Mouse (Mus musculus) limb, embryonic 15.5 days (tissue): Measurements from ENCODE around the gene Anxa6. TPM values are rescaled to one million over a fixed set of nuclear protein-coding genes. Genes with fewer than 3 reads are reported as not detected.

ENCODE experiments used
- ATAC-seq: fragments of 200-750 bp; cut with Nextera tagmentation; 2 replicates; pipeline ENCODE4 v1.8.0; 2017; ENCODE audit warnings: low read depth, moderate TSS enrichment; ENCODE audit not compliant: insufficient number of reproducible peaks, low FRiP score, low TSS enrichment
- H3K27ac ChIP-seq: fragments of 300-500 bp; sonication (generic); 2 replicates; pipeline ENCODE4 v1.5.1; 2015; ENCODE audit warnings: moderate library complexity, mild to moderate bottlenecking, inconsistent platforms
- H3K27me3 ChIP-seq: fragments of 300-500 bp; sonication (generic); 2 replicates; pipeline ENCODE4 v1.6.1; 2015; ENCODE audit warnings: inconsistent platforms
- H3K36me3 ChIP-seq: fragments of 300-500 bp; sonication (generic); 2 replicates; pipeline ENCODE4 v1.6.1; 2015; ENCODE audit warnings: inconsistent platforms
- H3K4me1 ChIP-seq: fragments of 300-500 bp; sonication (generic); 2 replicates; pipeline ENCODE4 v1.6.1; 2015; ENCODE audit warnings: inconsistent platforms
- H3K4me2 ChIP-seq: fragments of 300-500 bp; sonication (generic); 2 replicates; pipeline ENCODE4 v1.6.1; 2015; ENCODE audit warnings: mild to moderate bottlenecking, inconsistent platforms
- H3K4me3 ChIP-seq: fragments of 300-500 bp; sonication (generic); 2 replicates; pipeline ENCODE4 v1.5.1; 2015; ENCODE audit warnings: mild to moderate bottlenecking, inconsistent platforms
- H3K9ac ChIP-seq: fragments of 300-500 bp; sonication (generic); 2 replicates; pipeline ENCODE4 v1.6.1; 2015; ENCODE audit warnings: inconsistent platforms
- H3K9me3 ChIP-seq: fragments of 300-500 bp; sonication (generic); 2 replicates; pipeline ENCODE4 v1.6.1; 2016; ENCODE audit warnings: inconsistent platforms
- WGBS: fragments of 180-500 bp; shearing (Covaris S2); methylation state at CpG from one replicate; pipeline ENCODE4 v1.1.7; 2015; 5-methylcytosine and 5-hydroxymethylcytosine counted together
- polyA plus RNA-seq: library from polyadenylated mRNA; unstranded; fragments of >200 nt; fragmentation: Nextera tagmentation; extraction: Ambion mirVana; gene quantifications from 2 replicates; pipeline ENCODE4 v1.2.1, GENCODE M21; 2015

The Anxa6 gene
- polyA plus RNA-seq, 1 experiment from 2014 or later: 380 TPM

DNA sequence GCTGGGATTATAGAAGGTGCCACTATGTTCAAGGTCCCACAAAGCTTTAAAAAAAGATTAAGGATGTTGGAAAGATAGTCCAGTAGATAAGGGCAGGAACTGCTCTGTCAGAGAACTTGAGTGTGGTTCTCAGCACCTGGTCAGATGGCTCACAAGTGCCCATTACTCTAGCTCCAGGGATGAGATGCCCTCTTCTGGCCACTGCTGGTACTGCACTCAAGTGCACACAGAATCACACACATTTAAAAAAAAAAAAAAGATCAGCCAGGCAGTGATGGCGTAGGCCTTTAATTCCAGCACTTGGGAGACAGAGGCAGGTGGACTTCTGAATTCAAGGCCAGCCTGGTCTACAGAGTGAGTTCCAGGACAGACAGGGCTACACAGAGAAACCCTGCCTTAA, 45.3 kb downstream of the Anxa6 start:
- H3K4me2 ChIP-seq: no peak overlapping the region
- no peaks in the 10 kb centered on the region for H3K27me3 ChIP-seq
- no peak overlapping the region for H3K27ac ChIP-seq
- H3K9ac ChIP-seq: no peak overlapping the region
- peaks cover 88% of the 10 kb centered on the region for H3K36me3 ChIP-seq
- H3K9me3 ChIP-seq: no peaks in the 10 kb centered on the region
- H3K4me1 ChIP-seq: no peaks in the 10 kb centered on the region
- no peak for ATAC-seq
- H3K4me3 ChIP-seq: no peak overlapping the region
- 95% methylated on average over 1 of the region's 1 CpGs for WGBS

DNA sequence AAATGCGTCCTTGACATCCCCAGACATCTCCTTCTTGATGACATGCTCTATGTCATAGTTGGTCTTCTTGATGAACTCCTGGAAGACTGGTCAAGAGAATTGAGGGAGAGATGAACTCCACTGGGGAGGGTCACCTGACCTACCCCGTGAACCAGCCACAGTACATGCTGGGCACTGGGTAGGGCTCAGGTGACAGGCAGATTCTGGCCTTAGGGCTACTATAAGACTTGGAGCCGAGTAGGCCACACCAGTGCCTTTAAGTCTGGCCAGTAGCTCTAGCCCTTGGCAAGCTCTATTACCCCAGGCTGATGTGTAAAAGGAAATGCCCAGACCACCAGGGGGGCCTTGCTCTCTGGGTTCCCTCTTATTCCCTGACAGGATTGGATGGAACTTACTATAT, 48.2 kb downstream of the Anxa6 start:
- H3K9me3 ChIP-seq: no peaks in the 10 kb centered on the region
- H3K4me1 ChIP-seq: no peaks in the 10 kb centered on the region
- no peak for ATAC-seq
- H3K4me3 ChIP-seq: no peak overlapping the region
- H3K36me3 ChIP-seq: peaks cover 90% of the 10 kb centered on the region
- H3K27ac ChIP-seq: no peak overlapping the region
- H3K27me3 ChIP-seq: no peaks in the 10 kb centered on the region
- H3K4me2 ChIP-seq: no peak overlapping the region
- no peak overlapping the region for H3K9ac ChIP-seq
- WGBS: 75% methylated on average over 3 of the region's 3 CpGs

DNA sequence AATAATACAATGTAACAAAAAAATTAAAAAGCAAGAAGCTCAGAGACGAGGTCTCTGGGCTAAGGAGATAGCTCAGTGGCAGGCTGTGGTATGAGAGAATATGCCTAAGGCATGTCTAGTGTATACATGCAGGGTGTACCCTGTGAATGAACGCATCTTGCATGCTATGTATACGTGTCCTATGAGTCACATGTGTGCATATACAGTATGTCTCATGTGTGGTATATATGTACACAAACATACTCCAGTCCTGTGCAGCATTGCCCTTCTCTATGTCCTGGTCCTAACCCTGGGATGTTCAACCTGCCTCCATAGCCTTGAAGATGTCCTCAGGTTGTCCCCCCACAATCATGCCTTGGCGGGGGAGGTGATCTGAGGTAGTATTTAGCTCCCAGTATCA, 48.7 kb downstream of the Anxa6 start:
- ATAC-seq: no peak
- Histone ChIP-seq H3K4me1 (no peaks in the 10 kb centered on the region), H3K9ac (no peak overlapping the region), H3K4me2 (no peak overlapping the region), H3K36me3 (peaks cover 90% of the 10 kb centered on the region), H3K4me3 (no peak overlapping the region), H3K27ac (no peak overlapping the region), H3K27me3 (no peaks in the 10 kb centered on the region), H3K9me3 (no peaks in the 10 kb centered on the region)
- 61% methylated on average over 4 of the region's 4 CpGs for WGBS

DNA sequence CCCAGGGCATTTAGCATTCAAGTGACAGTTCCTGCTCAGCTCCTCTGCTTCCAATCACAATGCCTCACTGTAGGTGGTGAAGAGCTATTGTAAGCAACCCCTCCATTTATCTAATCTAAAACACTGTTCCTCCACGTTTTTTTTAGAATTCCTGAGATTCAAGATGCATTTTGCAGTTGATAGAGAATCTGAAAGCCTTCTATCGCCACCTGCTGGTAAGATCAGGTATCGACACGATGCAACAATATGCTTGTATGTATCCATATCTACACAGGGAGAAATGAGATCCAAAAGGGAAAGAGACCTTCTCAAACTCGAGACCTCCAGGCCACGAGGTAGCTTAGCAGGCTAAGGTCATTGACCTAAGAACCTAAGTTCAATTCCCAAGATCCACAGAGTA, 49.2 kb downstream of the Anxa6 start:
- peaks cover 91% of the 10 kb centered on the region for H3K36me3 ChIP-seq
- H3K9ac ChIP-seq: no peak overlapping the region
- no peaks in the 10 kb centered on the region for H3K27me3 ChIP-seq
- no peaks in the 10 kb centered on the region for H3K4me1 ChIP-seq
- ATAC-seq: no peak
- 2% methylated on average over 6 of the region's 6 CpGs for WGBS
- H3K4me2 ChIP-seq: no peak overlapping the region
- no peak overlapping the region for H3K27ac ChIP-seq
- no peak overlapping the region for H3K4me3 ChIP-seq
- H3K9me3 ChIP-seq: no peaks in the 10 kb centered on the region

DNA sequence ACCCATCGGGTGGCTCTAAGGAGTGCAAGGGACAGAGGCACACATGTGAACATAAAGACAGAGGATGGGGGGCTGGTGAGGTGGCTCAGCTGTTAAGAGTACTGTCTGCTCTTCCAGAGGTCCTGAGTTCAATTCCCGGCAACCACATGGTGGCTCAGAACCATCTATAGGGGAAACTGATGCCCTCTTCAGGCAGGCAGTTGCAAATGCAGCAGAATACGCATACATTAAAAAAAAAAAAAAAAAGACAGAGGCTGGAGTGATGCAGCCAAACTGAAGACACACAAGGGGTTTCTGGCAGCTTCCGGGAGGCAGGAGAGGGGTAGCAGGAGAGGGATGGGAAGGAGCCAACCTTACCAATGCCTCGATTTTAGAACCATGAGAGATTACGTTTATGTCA, 50.7 kb downstream of the Anxa6 start:
- Histone ChIP-seq H3K27me3 (no peaks in the 10 kb centered on the region), H3K9ac (no peak overlapping the region), H3K4me1 (no peaks in the 10 kb centered on the region), H3K4me2 (no peak overlapping the region), H3K9me3 (no peaks in the 10 kb centered on the region), H3K4me3 (no peak overlapping the region), H3K27ac (no peak overlapping the region), H3K36me3 (peaks cover 91% of the 10 kb centered on the region)
- no peak for ATAC-seq
- WGBS: 88% methylated on average over 6 of the region's 6 CpGs

DNA sequence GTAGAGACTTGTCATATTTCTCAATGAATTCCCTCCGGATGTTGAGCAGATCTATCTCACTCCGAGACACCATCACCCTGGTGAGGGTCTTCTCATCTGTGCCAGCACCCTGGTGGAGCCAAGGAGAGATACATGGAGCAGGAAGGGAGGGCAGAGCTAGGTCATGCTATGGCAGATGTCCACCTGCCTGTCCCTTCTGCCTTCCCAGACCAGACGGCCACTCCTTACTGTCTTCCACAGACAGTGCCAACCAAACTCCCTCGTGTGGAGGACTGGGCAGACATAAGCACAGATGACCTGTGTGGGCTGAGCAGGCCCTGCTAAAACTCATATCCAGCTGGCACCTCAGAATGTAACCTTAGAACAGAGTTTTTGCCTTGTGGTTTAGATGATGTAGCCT, 51.6 kb downstream of the Anxa6 start:
- H3K4me3 ChIP-seq: no peak overlapping the region
- H3K4me2 ChIP-seq: no peak overlapping the region
- no peaks in the 10 kb centered on the region for H3K4me1 ChIP-seq
- ATAC-seq: no peak
- no peaks in the 10 kb centered on the region for H3K9me3 ChIP-seq
- no peak overlapping the region for H3K27ac ChIP-seq
- no peak overlapping the region for H3K9ac ChIP-seq
- WGBS: 91% methylated on average over 4 of the region's 4 CpGs
- H3K36me3 ChIP-seq: peaks cover 82% of the 10 kb centered on the region
- no peaks in the 10 kb centered on the region for H3K27me3 ChIP-seq

DNA sequence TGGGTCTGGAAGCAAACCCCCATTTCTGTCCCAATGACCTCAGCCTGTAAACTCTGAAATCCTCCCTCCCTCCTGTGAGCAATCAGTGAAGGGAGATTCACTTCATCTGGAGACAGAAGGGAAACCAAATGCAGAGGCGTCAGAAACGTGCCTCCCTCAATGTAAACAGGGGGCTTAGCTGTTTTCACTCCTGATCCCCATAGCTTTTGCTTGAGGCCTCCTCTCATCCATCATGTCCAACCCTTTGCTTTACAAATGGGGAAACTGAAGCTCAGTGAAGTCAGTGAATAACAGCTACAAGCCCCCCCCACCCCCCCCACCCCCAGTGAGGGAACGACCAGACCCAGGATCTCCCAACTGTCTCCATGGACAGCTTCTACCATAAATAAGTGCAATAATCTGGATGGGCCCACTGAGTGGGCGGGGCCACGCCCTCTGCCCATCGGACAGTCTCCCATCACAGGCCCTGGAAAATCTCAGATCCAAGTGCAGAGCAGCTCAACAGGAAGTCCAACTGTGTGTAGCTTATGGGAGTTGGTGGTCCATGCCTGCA, 55.8 kb downstream of the Anxa6 start:
- Histone ChIP-seq H3K4me2 (no peak overlapping the region), H3K9me3 (no peaks in the 10 kb centered on the region), H3K4me1 (peaks cover 9% of the 10 kb centered on the region), H3K9ac (no peak overlapping the region), H3K27me3 (no peaks in the 10 kb centered on the region), H3K4me3 (no peak overlapping the region), H3K27ac (no peak overlapping the region), H3K36me3 (peaks cover 48% of the 10 kb centered on the region)
- WGBS: 48% methylated on average over 6 of the region's 6 CpGs
- no peak for ATAC-seq

DNA sequence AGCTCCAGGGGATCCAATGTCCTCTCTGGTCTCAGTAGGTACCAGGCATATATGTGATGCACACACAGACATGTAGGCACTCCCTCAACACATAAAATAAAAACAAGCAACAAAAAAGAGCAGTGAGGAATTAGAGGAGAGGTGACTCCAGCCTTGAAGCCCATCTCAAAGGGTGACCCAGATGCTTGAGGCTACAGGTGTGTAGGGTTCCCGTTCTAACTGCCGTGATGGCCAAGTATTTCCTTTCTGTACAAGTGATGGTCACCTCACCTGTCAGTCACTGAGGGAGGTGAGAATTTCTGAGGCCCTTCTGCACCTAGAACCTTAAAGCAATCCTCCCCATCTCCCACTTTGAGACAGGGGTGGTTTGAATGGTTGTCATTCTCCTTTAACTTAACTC, 56.9 kb downstream of the Anxa6 start:
- no peaks in the 10 kb centered on the region for H3K9me3 ChIP-seq
- no peak overlapping the region for H3K9ac ChIP-seq
- whole genome bisulfite sequencing: 87% methylated on average over 2 of the region's 2 CpGs
- no peak overlapping the region for H3K27ac ChIP-seq
- no peak overlapping the region for H3K4me2 ChIP-seq
- peaks cover 36% of the 10 kb centered on the region for H3K36me3 ChIP-seq
- peaks cover 9% of the 10 kb centered on the region for H3K4me1 ChIP-seq
- H3K27me3 ChIP-seq: no peaks in the 10 kb centered on the region
- no peak overlapping the region for H3K4me3 ChIP-seq
- ATAC-seq: no peak

DNA sequence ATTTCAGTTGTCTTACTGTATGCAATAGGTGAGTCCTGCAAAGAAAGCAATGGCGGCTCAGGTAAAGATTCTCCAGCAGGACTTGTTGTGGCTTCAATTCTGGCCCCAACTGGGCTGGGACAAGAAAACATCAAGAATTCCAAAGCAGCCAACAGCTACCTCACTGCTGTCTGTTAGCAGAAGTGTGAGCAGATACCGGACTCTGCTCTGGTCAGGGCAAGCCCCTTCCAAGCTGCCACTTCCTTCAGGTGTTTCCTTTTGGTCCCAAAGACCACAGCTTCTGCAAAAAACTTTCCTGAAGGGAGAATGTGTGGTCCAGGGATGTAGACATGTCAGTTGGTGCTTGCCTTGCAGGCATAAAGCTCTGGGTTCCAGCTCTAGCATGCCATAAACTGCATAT, 57.5 kb downstream of the Anxa6 start:
- no peak overlapping the region for H3K4me3 ChIP-seq
- no peak for ATAC-seq

DNA sequence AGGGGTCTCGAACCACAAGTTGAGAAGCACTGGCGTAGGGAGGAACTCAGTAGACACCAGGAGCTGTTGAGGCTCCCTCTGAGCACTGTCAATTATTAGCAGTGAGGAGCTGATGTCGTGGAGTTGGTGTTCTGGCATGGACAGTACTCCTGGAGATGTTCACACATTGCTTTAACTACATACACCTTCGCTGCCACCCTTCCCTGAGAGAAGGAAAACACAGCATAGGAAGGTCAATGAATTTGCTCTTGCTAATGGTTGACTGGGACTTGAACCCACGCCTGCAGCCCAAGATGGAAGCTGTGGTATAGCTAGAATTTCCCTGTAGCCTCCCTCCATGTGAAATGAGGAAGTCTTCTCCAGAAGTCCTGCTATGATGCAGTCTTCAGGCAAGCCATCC, 57.9 kb downstream of the Anxa6 start:
- Histone ChIP-seq H3K27ac (no peak overlapping the region), H3K9ac (no peak overlapping the region), H3K27me3 (no peaks in the 10 kb centered on the region), H3K36me3 (peaks cover 28% of the 10 kb centered on the region), H3K4me3 (no peak overlapping the region), H3K9me3 (no peaks in the 10 kb centered on the region), H3K4me2 (no peak overlapping the region), H3K4me1 (peaks cover 9% of the 10 kb centered on the region)
- 87% methylated on average over 5 of the region's 5 CpGs for WGBS
- no peak for ATAC-seq

More for the DNA sequence above, 57.5 kb downstream of the Anxa6 start:
- no peak overlapping the region for H3K27ac ChIP-seq
- no peak overlapping the region for H3K4me2 ChIP-seq
- peaks cover 30% of the 10 kb centered on the region for H3K36me3 ChIP-seq
- H3K9me3 ChIP-seq: no peaks in the 10 kb centered on the region
- 79% methylated on average over 2 of the region's 2 CpGs for WGBS
- no peak overlapping the region for H3K9ac ChIP-seq
- peaks cover 9% of the 10 kb centered on the region for H3K4me1 ChIP-seq
- no peaks in the 10 kb centered on the region for H3K27me3 ChIP-seq

DNA sequence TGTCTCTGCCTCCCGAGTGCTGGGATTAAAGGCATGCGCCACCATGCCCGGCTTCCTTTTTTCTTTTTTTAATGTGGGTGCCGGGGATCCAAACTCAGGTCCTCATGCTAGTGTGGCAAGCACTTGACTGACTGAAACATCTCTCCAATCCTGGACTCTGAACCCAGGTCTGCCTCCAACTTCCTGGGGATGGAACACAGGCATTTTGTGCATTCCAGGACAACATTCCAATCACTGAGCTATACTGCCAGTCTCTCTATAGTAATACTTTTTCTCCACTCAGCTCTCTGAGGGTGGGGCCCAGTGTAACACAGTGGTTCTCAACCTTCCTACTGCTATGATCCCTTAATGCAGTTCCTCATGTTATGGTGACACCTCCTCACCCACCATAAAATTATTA, 58.6 kb downstream of the Anxa6 start:
- H3K36me3 ChIP-seq: peaks cover 21% of the 10 kb centered on the region
- no peaks in the 10 kb centered on the region for H3K27me3 ChIP-seq
- no peak overlapping the region for H3K9ac ChIP-seq
- H3K27ac ChIP-seq: no peak overlapping the region
- WGBS: 86% methylated on average over 4 of the region's 4 CpGs
- no peaks in the 10 kb centered on the region for H3K9me3 ChIP-seq
- peaks cover 9% of the 10 kb centered on the region for H3K4me1 ChIP-seq
- no peak for ATAC-seq
- no peak overlapping the region for H3K4me2 ChIP-seq
- H3K4me3 ChIP-seq: no peak overlapping the region

DNA sequence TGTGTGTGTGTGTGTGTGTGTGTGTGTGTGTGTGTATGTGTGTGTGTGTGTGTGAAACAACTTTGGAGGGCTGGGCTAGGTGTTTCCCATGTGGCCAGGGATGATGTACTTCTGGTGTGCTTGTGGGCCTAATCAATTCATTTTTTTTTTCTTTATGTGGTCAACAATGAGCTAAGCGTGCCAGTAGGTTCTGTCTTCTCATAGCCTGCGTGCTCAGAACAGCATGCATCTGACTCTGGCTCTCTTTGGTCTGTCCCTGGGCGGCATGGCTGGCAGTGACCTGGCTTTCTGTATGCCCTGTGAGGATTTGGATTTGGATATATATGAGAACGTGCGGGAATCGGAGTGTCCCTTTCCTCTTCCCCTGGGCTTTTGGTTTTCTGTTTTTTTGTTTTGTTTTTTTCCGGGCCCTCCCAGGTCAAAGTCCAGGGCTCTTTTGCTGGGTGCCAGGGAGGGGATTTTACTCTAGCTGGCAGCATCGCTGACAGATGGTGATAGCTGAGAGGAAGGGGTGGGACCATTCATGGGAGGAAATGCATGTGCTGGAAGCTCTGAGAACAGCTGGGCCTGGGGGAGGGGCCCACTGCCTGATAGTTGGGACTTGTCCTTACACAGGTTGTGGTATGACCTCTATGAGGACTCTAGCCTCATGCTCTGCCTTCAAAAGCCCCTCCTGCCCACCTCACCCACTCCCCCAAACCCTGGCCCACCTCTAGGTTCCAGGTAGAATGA, 59.6 kb downstream of the Anxa6 start:
- Histone ChIP-seq H3K4me3 (no peak overlapping the region), H3K4me1 (peaks cover 9% of the 10 kb centered on the region), H3K9me3 (no peaks in the 10 kb centered on the region), H3K36me3 (peaks cover 11% of the 10 kb centered on the region), H3K27me3 (no peaks in the 10 kb centered on the region), H3K27ac (0 out of 2 replicates have a peak overlapping the region, but pooled peaks have one; percentile 40), H3K4me2 (no peak overlapping the region), H3K9ac (no peak overlapping the region)
- peak; percentile 30; the same call in 1 of the 2 replicates for ATAC-seq
- WGBS: 55% methylated on average over 8 of the region's 8 CpGs
